Mouse (Mus musculus): ENCODE results near the gene Ptpn9. TPM values are rescaled to one million over a fixed set of nuclear protein-coding genes. Genes with fewer than 3 reads are reported as not detected.
"Not testable (repeated sequence)": the region's sequence is repeated elsewhere in the genome, so short reads cannot be mapped to it uniquely, and the experiment has no call there.

Gene Ptpn9
- 24.4 and 25.8 TPM in 2 replicates for polyA plus RNA-seq (2015; fragmentation: Nextera tagmentation; extraction: Ambion mirVana)

DNA sequence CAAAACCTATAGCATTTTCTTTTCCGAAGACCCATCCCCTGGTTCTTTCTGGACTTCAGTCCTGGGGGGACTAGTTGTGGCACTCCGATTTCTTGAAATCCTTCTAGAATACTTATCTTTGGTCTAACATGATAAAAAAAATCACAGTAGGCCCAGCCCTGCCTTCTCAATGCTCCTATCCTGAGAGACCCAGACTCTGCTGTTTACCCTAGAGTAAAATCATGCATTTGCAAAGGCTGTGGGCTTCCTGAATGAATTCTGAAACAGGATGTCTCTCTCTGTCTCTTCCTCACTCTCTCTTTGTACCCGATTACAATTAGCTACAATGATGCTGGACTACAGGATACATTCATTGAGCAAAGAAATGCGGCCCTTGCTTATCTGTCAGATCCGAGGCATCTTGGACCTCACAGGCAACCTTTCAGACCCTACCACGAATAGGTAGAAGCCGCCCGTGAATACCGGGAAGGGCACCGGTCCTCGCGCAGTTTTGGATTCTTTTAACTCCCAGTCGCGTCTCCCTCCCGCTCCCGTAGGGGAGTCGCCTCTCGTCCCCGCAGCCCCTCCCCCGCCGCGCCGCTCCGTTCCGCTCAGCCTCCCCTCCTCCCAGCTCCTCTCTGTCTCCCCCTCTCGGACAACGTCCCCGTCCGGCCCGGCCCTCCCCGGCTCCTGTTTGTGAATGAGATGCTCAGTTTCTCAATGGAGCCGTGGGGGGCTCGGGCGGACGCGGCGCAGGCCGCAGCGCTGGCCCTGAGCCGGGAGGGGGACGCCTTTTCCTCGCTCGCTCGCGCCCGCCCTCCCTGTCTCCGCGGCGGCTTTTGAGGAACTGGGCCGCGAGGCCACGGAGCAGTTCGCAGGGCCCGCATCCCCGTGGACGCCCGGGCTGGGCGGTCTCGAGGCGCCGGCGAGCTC lies at the start of gene Ptpn9:
TSS of gene Ptpn9 (plus strand) at position 638 of the 912 bp plus-strand sequence.
- Histone ChIP-seq H3K27ac (ENCODE audit: low read length) (peak within 1 kb of the TSS; percentile 92), H3K27me3 (ENCODE audit: control insufficient read depth, insufficient read depth, low read depth, low read length) (no peaks in the 10 kb centered on the region), H3K4me2 (ENCODE audit: low read length) (peak within 1 kb of the TSS; percentile 59), H3K36me3 (ENCODE audit: control insufficient read depth, insufficient read depth, low read length) (no peaks in the 10 kb centered on the region), H3K9ac (ENCODE audit: low read depth, low read length) (peak within 1 kb of the TSS; percentile 99), H3K4me3 (ENCODE audit: low read depth, low read length) (peak within 1 kb of the TSS; percentile 92), H3K9me3 (replicated peaks; ENCODE audit: control insufficient read depth, low read length, poor library complexity, severe bottlenecking) (no peaks in the 10 kb centered on the region), H3K4me1 (ENCODE audit: control insufficient read depth, insufficient read depth, low read length) (peaks cover 18% of the 10 kb centered on the region)
- 2% methylated on average over 62 of the region's 62 CpGs for WGBS
- peak; percentile 95 for ATAC-seq

DNA sequence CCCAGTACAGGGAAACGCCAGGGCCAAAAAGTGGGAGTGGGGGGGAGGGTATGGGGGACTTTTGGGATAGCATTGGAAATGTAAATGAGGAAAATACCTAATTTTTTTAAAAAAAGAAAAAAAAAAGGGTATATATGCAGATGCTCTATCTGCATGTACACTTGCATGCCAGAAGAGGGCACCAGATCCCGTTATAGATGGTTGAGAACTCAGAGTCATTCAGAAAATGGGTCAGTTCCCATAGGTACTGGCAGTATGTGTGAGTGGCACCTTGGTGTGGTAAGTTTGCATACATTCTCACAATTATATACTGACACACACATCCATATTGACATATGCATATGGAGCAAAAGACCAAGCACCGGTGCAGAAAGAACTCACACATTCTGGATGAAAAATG lies 47.2 kb upstream of the Ptpn9 start:
- ATAC-seq, result not testable (repeated sequence)

DNA sequence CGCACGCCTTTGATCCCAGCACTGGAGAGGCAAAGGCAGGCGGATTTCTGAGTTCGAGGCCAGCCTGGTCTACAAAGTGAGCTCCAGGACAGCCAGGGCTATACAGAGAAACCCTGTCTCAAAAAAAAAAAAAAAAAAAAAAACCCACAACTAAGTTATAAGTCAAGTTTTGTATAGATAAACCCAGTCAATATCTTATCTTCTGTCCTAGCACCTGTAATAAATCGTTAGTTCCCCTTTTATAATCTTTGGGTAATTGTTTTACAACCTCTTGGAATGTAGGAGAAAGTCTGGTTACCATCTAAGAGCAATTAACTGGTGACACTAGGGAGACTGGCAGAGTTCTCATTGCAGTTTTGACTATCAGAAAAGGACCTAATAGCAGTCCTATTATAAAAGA lies 46.0 kb upstream of the Ptpn9 start:
- peaks cover 11% of the 10 kb centered on the region for H3K4me1 ChIP-seq (ENCODE audit: control insufficient read depth, insufficient read depth, low read length)
- H3K36me3 ChIP-seq (ENCODE audit: control insufficient read depth, insufficient read depth, low read length); H3K27me3 ChIP-seq (ENCODE audit: control insufficient read depth, insufficient read depth, low read depth, low read length); H3K9ac ChIP-seq (ENCODE audit: low read depth, low read length); H3K9me3 ChIP-seq (replicated peaks; ENCODE audit: control insufficient read depth, low read length, poor library complexity, severe bottlenecking); ATAC-seq; H3K4me2 ChIP-seq (ENCODE audit: low read length); H3K27ac ChIP-seq (ENCODE audit: low read length); H3K4me3 ChIP-seq (ENCODE audit: low read depth, low read length): not testable (repeated sequence)
- 92% methylated on average over 5 of the region's 5 CpGs for WGBS

More for the DNA sequence above, 47.2 kb upstream of the Ptpn9 start:
- H3K36me3 ChIP-seq (ENCODE audit: control insufficient read depth, insufficient read depth, low read length); H3K27ac ChIP-seq (ENCODE audit: low read length); H3K9me3 ChIP-seq (replicated peaks; ENCODE audit: control insufficient read depth, low read length, poor library complexity, severe bottlenecking); H3K4me2 ChIP-seq (ENCODE audit: low read length); H3K4me3 ChIP-seq (ENCODE audit: low read depth, low read length); H3K9ac ChIP-seq (ENCODE audit: low read depth, low read length); H3K27me3 ChIP-seq (ENCODE audit: control insufficient read depth, insufficient read depth, low read depth, low read length): not testable (repeated sequence)
- WGBS, result 29% methylated on average over 3 of the region's 3 CpGs
- peaks cover 11% of the 10 kb centered on the region for H3K4me1 ChIP-seq (ENCODE audit: control insufficient read depth, insufficient read depth, low read length)

DNA sequence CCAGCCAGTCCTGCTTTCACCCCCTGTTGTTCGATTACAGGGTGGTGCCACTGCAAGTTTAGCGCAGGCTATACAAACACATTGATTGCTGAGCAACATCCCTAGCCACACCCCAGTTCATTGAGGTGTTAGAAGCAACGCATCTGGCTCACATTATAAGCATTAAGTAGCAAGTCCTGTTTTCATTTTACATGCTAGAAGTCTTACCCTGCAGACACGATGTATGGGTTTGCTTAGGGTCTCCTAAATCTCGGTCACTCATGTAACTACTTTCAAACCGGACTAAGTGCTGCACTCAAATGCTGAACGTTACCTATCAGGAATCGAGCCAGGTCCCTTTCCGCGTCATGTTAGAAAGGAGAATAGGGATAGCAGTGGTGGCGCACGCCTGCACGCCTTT lies 45.0 kb upstream of the Ptpn9 start:
- Histone ChIP-seq H3K27me3 (ENCODE audit: control insufficient read depth, insufficient read depth, low read depth, low read length) (no peaks in the 10 kb centered on the region), H3K4me2 (ENCODE audit: low read length) (peak overlapping the region; percentile 61), H3K9me3 (replicated peaks; ENCODE audit: control insufficient read depth, low read length, poor library complexity, severe bottlenecking) (no peaks in the 10 kb centered on the region), H3K4me1 (ENCODE audit: control insufficient read depth, insufficient read depth, low read length) (peaks cover 11% of the 10 kb centered on the region), H3K4me3 (ENCODE audit: low read depth, low read length) (peak overlapping the region; percentile 29), H3K27ac (ENCODE audit: low read length) (no peak overlapping the region), H3K9ac (ENCODE audit: low read depth, low read length) (peak overlapping the region; percentile 53), H3K36me3 (ENCODE audit: control insufficient read depth, insufficient read depth, low read length) (no peaks in the 10 kb centered on the region)
- no peak for ATAC-seq
- WGBS, result 33% methylated on average over 13 of the region's 13 CpGs

DNA sequence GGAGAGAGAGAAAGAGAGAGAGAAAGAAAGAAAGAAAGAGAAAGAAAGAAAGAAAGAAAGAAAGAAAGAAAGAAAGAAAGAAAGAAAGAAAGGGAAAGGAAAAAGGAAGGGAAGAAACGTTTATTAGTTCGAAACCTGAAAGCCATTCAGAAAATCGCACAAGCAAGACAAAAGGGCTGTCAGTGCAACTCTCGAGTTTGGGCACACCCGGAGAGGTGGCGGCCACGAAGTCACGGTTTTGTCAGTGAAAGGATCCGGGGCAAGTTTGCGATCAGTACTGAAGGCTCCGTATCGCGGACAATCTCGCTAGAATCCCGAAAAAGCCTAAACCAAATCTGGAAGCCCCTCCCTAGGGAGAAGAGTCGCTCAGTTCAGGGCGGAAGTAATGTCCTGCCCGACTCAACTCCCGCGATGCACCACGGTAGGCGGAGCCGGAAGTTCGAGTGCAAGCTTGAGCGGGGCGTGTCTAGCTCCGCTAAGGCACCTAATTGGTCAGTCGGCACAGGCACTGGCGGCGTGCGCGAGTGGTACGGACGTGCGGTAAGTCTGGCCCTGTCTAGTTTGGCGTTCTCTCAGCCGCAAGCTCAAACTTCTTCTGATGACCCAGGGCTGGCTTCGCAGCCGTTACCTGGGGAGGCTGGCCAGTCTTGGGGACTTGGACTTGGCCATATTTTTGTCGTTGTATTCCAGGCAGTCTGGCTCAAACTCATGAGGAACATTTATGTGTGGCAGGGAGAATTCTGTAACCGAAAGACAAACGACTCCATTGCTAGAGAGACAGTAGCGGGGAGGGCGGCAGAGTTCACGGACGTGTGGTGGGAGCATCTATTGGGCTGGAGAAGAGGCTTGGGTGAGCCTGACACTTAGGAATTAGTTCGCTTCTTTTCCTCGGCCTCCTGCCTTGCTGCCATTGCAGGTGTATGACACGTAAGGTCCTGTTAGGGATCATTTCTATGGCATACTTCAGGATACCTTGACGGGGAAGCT lies 44.0 kb upstream of the Ptpn9 start, which contains the start of gene Snupn:
TSS of gene Snupn (plus strand) at position 465 of the 987 bp plus-strand sequence.
- 0 out of 2 replicates have a peak, but pooled peaks cover 1% of the 10 kb centered on the region for H3K36me3 ChIP-seq (ENCODE audit: control insufficient read depth, insufficient read depth, low read length)
- peak within 1 kb of the TSS; percentile 77 for H3K27ac ChIP-seq (ENCODE audit: low read length)
- peak; percentile 100 for ATAC-seq
- H3K9me3 ChIP-seq (replicated peaks; ENCODE audit: control insufficient read depth, low read length, poor library complexity, severe bottlenecking), result no peaks in the 10 kb centered on the region
- under 1% methylated on average over 50 of the region's 50 CpGs for WGBS
- no peaks in the 10 kb centered on the region for H3K27me3 ChIP-seq (ENCODE audit: control insufficient read depth, insufficient read depth, low read depth, low read length)
- H3K4me1 ChIP-seq (ENCODE audit: control insufficient read depth, insufficient read depth, low read length), result peaks cover 11% of the 10 kb centered on the region
- peak within 1 kb of the TSS; percentile 52 for H3K4me3 ChIP-seq (ENCODE audit: low read depth, low read length)
- peak within 1 kb of the TSS; percentile 61 for H3K4me2 ChIP-seq (ENCODE audit: low read length)
- peak within 1 kb of the TSS; percentile 61 for H3K9ac ChIP-seq (ENCODE audit: low read depth, low read length)

DNA sequence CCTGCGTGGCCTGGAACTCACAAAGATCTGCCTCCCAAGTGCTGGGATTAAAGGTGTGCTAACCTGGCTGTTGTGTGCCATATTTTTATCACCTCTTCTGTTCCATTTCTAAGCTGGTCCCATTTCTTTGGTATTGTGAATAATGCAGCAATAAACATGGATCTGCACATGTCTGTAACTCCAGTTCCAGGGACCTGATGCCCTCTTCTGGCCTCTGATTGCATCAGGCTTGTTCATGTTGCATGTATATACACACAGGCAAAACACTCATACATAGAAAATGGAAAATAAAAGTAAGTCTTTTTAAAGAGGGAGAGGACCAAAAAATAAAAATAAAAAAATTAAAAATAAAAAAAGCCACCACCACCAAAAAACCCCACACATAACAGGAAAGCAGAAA lies 41.2 kb upstream of the Ptpn9 start:
- no peak for ATAC-seq
- WGBS, result 100% methylated on average over 1 of the region's 1 CpGs
- Histone ChIP-seq H3K9me3 (replicated peaks; ENCODE audit: control insufficient read depth, low read length, poor library complexity, severe bottlenecking) (no peaks in the 10 kb centered on the region), H3K4me2 (ENCODE audit: low read length) (no peak overlapping the region), H3K9ac (ENCODE audit: low read depth, low read length) (no peak overlapping the region), H3K27ac (ENCODE audit: low read length) (no peak overlapping the region), H3K4me3 (ENCODE audit: low read depth, low read length) (no peak overlapping the region), H3K4me1 (ENCODE audit: control insufficient read depth, insufficient read depth, low read length) (peaks cover 11% of the 10 kb centered on the region), H3K36me3 (ENCODE audit: control insufficient read depth, insufficient read depth, low read length) (0 out of 2 replicates have a peak, but pooled peaks cover 2% of the 10 kb centered on the region), H3K27me3 (ENCODE audit: control insufficient read depth, insufficient read depth, low read depth, low read length) (no peaks in the 10 kb centered on the region)

DNA sequence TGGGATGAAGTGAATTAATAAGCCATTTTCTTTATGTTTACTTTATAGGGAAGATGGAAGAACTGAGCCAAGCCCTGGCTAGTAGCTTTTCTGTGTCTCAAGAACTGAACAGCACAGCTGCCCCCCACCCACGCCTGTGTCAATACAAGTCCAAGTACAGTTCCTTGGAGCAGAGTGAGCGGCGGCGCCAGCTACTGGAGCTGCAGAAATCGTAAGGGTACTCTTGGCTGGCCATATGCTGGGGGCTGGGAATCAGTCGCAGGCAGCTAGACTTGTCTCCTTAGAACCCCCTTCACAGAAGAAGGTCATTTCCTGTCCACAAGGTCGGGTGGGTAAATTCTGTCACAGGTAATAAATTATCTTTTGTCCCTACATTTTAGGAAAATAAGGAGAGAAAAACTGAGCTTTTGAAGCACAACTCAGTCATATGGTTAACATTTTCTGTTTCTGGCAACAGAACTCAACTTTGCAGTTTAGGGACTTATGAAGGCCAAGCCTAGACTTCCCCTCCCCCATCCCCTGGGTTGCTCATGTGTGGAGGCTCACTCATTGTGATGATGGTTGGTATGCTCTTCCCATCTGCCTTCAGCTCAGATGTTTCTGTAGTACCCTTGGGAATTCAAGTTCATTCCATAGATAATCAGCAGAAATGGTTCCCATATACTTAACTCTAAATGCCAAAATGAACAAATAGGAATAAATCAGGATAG lies 37.6 kb upstream of the Ptpn9 start:
- Histone ChIP-seq H3K4me2 (ENCODE audit: low read length) (no peak overlapping the region), H3K27ac (ENCODE audit: low read length) (no peak overlapping the region), H3K9ac (ENCODE audit: low read depth, low read length) (no peak overlapping the region), H3K27me3 (ENCODE audit: control insufficient read depth, insufficient read depth, low read depth, low read length) (no peaks in the 10 kb centered on the region), H3K36me3 (ENCODE audit: control insufficient read depth, insufficient read depth, low read length) (peaks cover 2% of the 10 kb centered on the region; the same call in 1 of the 2 replicates), H3K4me3 (ENCODE audit: low read depth, low read length) (no peak overlapping the region), H3K9me3 (replicated peaks; ENCODE audit: control insufficient read depth, low read length, poor library complexity, severe bottlenecking) (no peaks in the 10 kb centered on the region), H3K4me1 (ENCODE audit: control insufficient read depth, insufficient read depth, low read length) (no peaks in the 10 kb centered on the region)
- 87% methylated on average over 7 of the region's 7 CpGs for WGBS
- ATAC-seq, result no peak

DNA sequence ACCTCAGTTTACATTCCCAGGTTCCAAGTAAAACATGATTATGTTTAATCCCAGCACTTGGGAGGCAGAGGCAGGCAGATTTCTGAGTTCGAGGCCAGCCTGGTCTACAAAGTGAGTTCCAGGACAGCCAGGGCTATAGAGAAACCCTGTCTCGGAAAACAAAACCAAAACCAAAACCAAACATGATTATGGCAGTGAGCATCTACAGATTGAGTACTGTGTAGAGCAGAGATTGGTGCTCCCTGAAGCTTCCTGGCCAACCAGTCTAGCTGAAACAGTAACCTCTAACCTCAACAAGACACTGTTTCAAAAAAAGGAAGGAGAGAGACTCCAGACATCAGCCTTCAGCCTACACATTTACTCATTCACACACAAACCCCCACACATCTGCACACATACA lies 36.0 kb upstream of the Ptpn9 start:
- no peaks in the 10 kb centered on the region for H3K27me3 ChIP-seq (ENCODE audit: control insufficient read depth, insufficient read depth, low read depth, low read length)
- no peak overlapping the region for H3K4me3 ChIP-seq (ENCODE audit: low read depth, low read length)
- H3K4me2 ChIP-seq (ENCODE audit: low read length), result no peak overlapping the region
- no peak for ATAC-seq
- no peak overlapping the region for H3K9ac ChIP-seq (ENCODE audit: low read depth, low read length)
- H3K9me3 ChIP-seq (replicated peaks; ENCODE audit: control insufficient read depth, low read length, poor library complexity, severe bottlenecking), result no peaks in the 10 kb centered on the region
- WGBS, result 94% methylated on average over 2 of the region's 2 CpGs
- no peaks in the 10 kb centered on the region for H3K4me1 ChIP-seq (ENCODE audit: control insufficient read depth, insufficient read depth, low read length)
- H3K36me3 ChIP-seq (ENCODE audit: control insufficient read depth, insufficient read depth, low read length), result peaks cover 2% of the 10 kb centered on the region; the same call in 1 of the 2 replicates
- no peak overlapping the region for H3K27ac ChIP-seq (ENCODE audit: low read length)
